Mouse (Mus musculus) CD4-positive naive resting alpha-beta T cell, adult 76 days (primary cell): ENCODE results near the gene Olfr551. TPM values are rescaled to one million over a fixed set of nuclear protein-coding genes. Genes with fewer than 3 reads are reported as not detected.

Experiments
- total RNA-seq: library from RNA; stranded (reverse); gene quantifications from one replicate; pipeline ENCODE4 v1.2.4, GENCODE M21; 2023

Gene Olfr551
- not detected for total RNA-seq

GRCm38 (mm10) chr7:102591786-102592185 lies at the start of gene Olfr551:
Olfr551 (minus strand) TSS chr7:102591886.

GRCm38 (mm10) chr7:102638132-102638531 lies 46.4 kb upstream of the Olfr551 start, which contains the start of gene Olfr554:
Olfr554 (plus strand) TSS chr7:102638432.

GRCm38 (mm10) chr7:102618118-102618517 lies 26.4 kb upstream of the Olfr551 start, which contains the start of gene Olfr553:
Olfr553 (minus strand) TSS chr7:102618218.

GRCm38 (mm10) chr7:102597378-102598031 lies 5.8 kb upstream of the Olfr551 start, which contains the start of gene Olfr552:
Olfr552 (plus strand) TSS chr7:102597770.

GRCm38 (mm10) chr7:102571142-102571541 lies 20.5 kb downstream of the Olfr551 start, which contains the start of gene Olfr550:
Olfr550 (plus strand) TSS chr7:102571442.

GRCm38 (mm10) chr7:102564999-102565997 lies 26.4 kb downstream of the Olfr551 start, which contains the start of gene Trim21:
Trim21 (minus strand) TSS chr7:102565486.

GRCm38 (mm10) chr7:102549570-102549969 lies 42.1 kb downstream of the Olfr551 start, which contains the start of gene Olfr549:
Olfr549 (plus strand) TSS chr7:102549870.

GRCm38 (mm10) chr7:102540596-102540995 lies 51.1 kb downstream of the Olfr551 start, which contains the start of gene Olfr548-ps1:
Olfr548-ps1 (plus strand) TSS chr7:102540896.

GRCm38 (mm10) chr7:102534449-102534848 lies 57.2 kb downstream of the Olfr551 start, which contains the start of gene Olfr547:
Olfr547 (plus strand) TSS chr7:102534749.

Other genes starting within 250 kb of the Olfr551 start
- gene Rrm1, start 150.2 kb downstream of the Olfr551 start, total RNA-seq: 40.0 TPM
- gene Olfr543, start 110.2 kb downstream of the Olfr551 start, total RNA-seq: not detected
- not detected for gene Olfr544, start 103.6 kb downstream of the Olfr551 start, total RNA-seq
- gene Olfr545, start 92.3 kb downstream of the Olfr551 start, total RNA-seq: not detected
- not detected for gene Olfr547, start 57.1 kb downstream of the Olfr551 start, total RNA-seq
- gene Olfr548-ps1, start 51.0 kb downstream of the Olfr551 start, total RNA-seq: not detected
- not detected for gene Olfr549, start 42.0 kb downstream of the Olfr551 start, total RNA-seq
- 43.5 TPM for gene Trim21, start 26.4 kb downstream of the Olfr551 start, total RNA-seq
- gene Olfr550, start 20.4 kb downstream of the Olfr551 start, total RNA-seq: not detected
- gene Olfr552, start 5.9 kb upstream of the Olfr551 start, total RNA-seq: 0.23 TPM
- not detected for gene Olfr553, start 26.3 kb upstream of the Olfr551 start, total RNA-seq
- gene Olfr554, start 46.5 kb upstream of the Olfr551 start, total RNA-seq: not detected
- gene Olfr555, start 66.9 kb upstream of the Olfr551 start, total RNA-seq: not detected
- gene Olfr556, start 73.0 kb upstream of the Olfr551 start, total RNA-seq: not detected
- gene Trim68, start 95.4 kb upstream of the Olfr551 start, total RNA-seq: 11.8 TPM
- gene Olfr557, start 104.0 kb upstream of the Olfr551 start, total RNA-seq: not detected
- gene Olfr558, start 110.3 kb upstream of the Olfr551 start, total RNA-seq: not detected
- gene Olfr33, start 127.2 kb upstream of the Olfr551 start, total RNA-seq: not detected
- gene Olfr559, start 135.6 kb upstream of the Olfr551 start, total RNA-seq: not detected
- not detected for gene Olfr560, start 167.5 kb upstream of the Olfr551 start, total RNA-seq
- gene Olfr78, start 167.6 kb upstream of the Olfr551 start, total RNA-seq: not detected
- gene Olfr561, start 179.3 kb upstream of the Olfr551 start, total RNA-seq: not detected
- gene Olfr564, start 211.6 kb upstream of the Olfr551 start, total RNA-seq: not detected